Mouse (Mus musculus): ENCODE data around the gene Jup.

DNA sequence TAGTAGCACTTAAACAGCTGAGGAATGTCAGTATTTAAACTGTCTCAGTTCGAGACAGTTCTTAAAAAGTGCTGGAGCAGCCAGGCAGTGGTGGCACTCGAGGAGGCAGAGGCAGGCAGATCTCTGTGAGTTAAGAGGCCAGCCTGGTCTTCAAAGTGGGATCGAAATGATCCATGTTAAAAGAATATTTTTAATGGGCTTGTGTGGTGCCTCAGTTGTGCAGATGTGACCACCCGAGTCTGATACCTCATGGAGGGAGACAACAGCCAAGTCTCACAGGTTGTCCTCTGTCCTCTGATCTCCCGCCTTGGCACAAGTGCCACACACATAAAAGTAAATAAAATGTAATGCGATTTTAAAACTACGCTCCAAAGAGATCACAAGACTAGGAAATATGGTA is 954 bp upstream of the Jup start:
- no peak for TF ChIP-seq CTCF (IDR thresholded peaks at IDR 0.05; ENCODE audit: extremely low read depth, insufficient read depth, low read length)
- no peak for TF ChIP-seq POLR2A (IDR thresholded peaks at IDR 0.05; ENCODE audit: extremely low read depth, insufficient read depth, low read length)
